Mouse (Mus musculus): ENCODE measurements around the gene Opcml.

DNA sequence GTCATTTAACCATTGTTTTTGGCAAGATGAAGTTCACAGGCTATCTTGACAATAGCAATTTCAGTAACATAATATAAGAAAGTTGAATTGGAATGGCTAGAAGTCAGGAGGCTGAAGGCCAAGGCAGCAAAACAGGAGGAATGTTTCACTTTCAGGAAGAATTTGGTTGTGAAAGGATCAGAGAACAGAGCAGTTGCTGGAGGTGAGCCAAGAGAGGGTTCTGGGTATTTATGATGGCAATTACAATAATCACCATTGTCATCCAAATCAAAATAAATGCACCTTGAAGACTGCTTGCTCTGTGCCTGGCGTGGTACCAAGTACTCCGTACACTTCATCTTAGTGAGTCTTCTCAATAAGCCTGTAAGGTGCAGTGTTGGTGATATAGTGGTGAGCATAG, 483.2 kb downstream of the Opcml start:
- TF ChIP-seq CTCF (IDR thresholded peaks at IDR 0.05; ENCODE audit: low read depth, low read length) (no peak), POLR2AphosphoS5 (IDR thresholded peaks at IDR 0.05; ENCODE audit: insufficient replicate concordance, low read depth, low read length) (no peak), GATA1 (IDR thresholded peaks at IDR 0.05; ENCODE audit: borderline replicate concordance, low read length) (no peak), TAL1 (conservative IDR thresholded peaks at IDR 0.05; ENCODE audit: low read depth, low read length) (no peak)

Data from G1E (cell line).